Mouse (Mus musculus) splenic B cell, adult 2 months (primary cell): ENCODE data around the gene D630003M21Rik.

Experiments
- DNase-seq: peaks from one replicate; pipeline ENCODE4 v3.0.0-alpha.2; 2011; ENCODE audit warnings: low read depth, low spot score
- H3K27me3 ChIP-seq: 2 replicates; pipeline ENCODE4 v1.6.1; 2012; ENCODE audit warnings: mild to moderate bottlenecking, low read length, moderate library complexity, mixed read lengths; ENCODE audit not compliant: control insufficient read depth, poor library complexity, insufficient read depth, severe bottlenecking
- H3K36me3 ChIP-seq: 2 replicates; pipeline ENCODE4 v1.6.1; 2012; ENCODE audit warnings: mild to moderate bottlenecking, low read length, moderate library complexity, mixed read lengths; ENCODE audit not compliant: control insufficient read depth, poor library complexity, insufficient read depth, severe bottlenecking

D630003M21Rik gene

GRCm38 (mm10) chr2:158247852-158248251 lies 18.8 kb upstream of the D630003M21Rik start:
- Histone ChIP-seq H3K36me3 (no peaks in the 10 kb centered on the region), H3K27me3 (no peaks in the 10 kb centered on the region)
- no peak for DNase-seq

DNA sequence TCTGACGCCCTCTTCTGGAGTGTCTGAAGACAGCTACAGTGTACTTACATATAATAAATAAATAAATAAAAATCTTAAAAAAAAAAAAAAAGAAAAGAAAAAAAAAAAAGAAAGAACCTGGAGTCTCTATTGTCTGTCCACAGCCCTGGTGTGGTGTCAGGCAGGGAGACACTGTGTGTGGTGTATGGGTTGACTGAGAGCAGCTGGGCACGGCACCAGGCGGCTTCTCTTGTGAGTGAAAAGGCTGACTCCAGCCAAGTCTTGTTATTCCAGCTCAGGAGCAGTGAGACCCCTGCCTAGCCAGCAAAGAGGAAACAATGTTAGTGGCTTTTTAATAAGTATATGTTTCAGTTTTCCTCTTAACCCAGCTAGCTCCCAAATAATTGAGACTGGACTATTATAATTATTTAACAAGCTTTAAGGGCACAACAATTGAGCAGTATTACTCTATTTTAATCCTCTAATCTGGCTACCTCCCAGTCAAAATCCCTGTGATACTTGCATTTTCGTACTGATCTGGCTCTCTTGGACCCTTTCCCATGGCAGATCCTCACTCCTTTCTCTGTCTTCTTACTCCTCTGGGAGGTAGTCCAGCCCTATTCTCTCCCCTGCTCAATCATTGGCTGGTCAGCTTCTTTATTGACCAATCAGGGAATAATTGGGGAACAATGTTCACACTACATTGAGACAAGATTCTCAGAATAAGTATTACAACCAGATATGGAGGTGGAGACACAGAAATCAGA lies 16.2 kb upstream of the D630003M21Rik start:
- DNase-seq: no peak
- Histone ChIP-seq H3K27me3 (no peaks in the 10 kb centered on the region), H3K36me3 (no peaks in the 10 kb centered on the region)

GRCm38 (mm10) chr2:158243129-158243870 lies 14.3 kb upstream of the D630003M21Rik start:
- Histone ChIP-seq H3K27me3 (no peaks in the 10 kb centered on the region), H3K36me3 (no peaks in the 10 kb centered on the region)
- DNase-seq: no peak

DNA sequence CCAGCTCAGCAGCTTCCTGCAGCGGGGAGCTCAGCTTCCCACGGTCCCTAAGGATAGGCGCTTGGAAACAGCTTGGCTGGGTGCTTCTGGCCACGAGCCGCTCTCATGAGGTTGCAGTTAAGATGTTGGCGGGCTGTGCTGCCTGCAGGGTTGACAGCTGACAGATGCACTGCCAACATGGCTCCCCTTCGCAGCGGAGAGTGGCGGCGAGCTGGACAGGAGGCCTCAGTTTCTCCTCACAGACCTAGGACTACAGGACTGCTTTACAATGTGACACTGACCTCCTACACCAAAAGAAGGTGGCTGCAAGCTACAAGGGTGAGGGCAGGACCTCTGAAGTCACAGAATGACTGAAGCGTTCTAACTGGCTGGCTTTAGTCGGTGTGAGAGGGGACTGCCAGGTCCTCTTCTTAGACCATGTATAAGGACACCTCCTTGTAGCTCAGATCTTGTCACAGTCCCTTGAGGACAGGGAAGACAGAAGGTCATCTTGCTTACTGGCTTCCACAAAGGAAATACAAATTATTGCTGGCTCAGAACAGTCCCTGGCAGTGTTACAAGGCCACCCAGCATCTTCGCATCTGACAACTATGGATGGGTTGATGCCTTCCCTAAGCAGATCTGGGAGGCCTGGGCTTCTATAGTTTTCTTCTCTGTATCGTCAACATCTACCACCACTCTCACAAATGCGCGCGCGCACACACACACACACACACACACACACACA lies 13.3 kb upstream of the D630003M21Rik start:
- DNase-seq: no peak
- H3K36me3 ChIP-seq: no peaks in the 10 kb centered on the region
- no peaks in the 10 kb centered on the region for H3K27me3 ChIP-seq

GRCm38 (mm10) chr2:158241126-158241738 lies 12.2 kb upstream of the D630003M21Rik start:
- no peak for DNase-seq
- Histone ChIP-seq H3K36me3 (no peaks in the 10 kb centered on the region), H3K27me3 (no peaks in the 10 kb centered on the region)

GRCm38 (mm10) chr2:158238101-158238500 lies 9.1 kb upstream of the D630003M21Rik start:
- DNase-seq: no peak
- no peaks in the 10 kb centered on the region for H3K27me3 ChIP-seq
- no peaks in the 10 kb centered on the region for H3K36me3 ChIP-seq

- Histone ChIP-seq H3K36me3 (no peaks in the 10 kb centered on the region), H3K27me3 (no peaks in the 10 kb centered on the region)
- no peak for DNase-seq
Observed at GRCm38 (mm10) chr2:158236698-158237097, 7.7 kb upstream of the D630003M21Rik start.

- H3K27me3 ChIP-seq: no peaks in the 10 kb centered on the region
- no peaks in the 10 kb centered on the region for H3K36me3 ChIP-seq
- DNase-seq: no peak
Observed at GRCm38 (mm10) chr2:158233106-158233505, 4.1 kb upstream of the D630003M21Rik start.

DNA sequence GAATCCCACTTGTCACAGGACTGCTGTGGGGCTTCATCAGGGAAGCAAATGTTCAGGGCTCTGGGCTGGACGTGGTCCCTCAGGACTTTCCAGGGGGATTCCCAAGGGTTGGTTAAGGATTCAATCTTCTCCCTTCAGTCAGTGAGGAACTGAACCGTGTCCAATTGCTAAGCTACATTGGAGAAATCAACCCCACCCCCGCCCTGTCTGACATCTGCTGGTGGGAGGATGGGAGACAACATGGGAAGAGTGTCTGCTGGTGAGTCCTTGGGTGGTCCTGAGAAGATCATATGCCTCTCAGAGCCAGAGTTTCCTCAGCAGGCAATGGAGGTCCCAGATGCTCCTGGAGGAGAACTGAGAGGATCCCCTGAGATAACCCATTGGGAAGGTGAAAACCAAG lies 3.4 kb upstream of the D630003M21Rik start:
- no peaks in the 10 kb centered on the region for H3K36me3 ChIP-seq
- no peak for DNase-seq
- no peaks in the 10 kb centered on the region for H3K27me3 ChIP-seq

DNA sequence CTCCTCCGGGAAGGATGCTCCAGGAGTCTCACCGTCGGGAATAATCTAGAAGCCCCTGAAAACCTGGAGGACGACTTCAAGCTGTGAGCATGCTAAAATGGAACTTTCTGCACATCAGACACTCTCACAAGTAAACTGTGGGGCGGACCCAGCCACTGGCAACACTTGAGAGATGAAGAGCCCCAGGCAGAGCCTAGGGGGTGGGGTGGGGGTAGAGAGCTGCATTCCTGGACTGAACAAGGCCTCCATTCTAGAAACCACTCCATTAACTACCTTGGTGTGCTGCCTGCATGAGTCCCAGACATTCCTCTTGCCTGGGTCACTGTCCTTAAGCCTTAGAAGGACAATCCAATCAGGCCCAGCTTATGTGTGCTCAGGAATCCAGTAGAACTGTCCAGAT lies 2.0 kb upstream of the D630003M21Rik start:
- no peaks in the 10 kb centered on the region for H3K36me3 ChIP-seq
- DNase-seq: no peak
- H3K27me3 ChIP-seq: no peaks in the 10 kb centered on the region

GRCm38 (mm10) chr2:158230617-158231016 lies 1.6 kb upstream of the D630003M21Rik start:
- Histone ChIP-seq H3K36me3 (no peaks in the 10 kb centered on the region), H3K27me3 (no peaks in the 10 kb centered on the region)
- DNase-seq: no peak

DNA sequence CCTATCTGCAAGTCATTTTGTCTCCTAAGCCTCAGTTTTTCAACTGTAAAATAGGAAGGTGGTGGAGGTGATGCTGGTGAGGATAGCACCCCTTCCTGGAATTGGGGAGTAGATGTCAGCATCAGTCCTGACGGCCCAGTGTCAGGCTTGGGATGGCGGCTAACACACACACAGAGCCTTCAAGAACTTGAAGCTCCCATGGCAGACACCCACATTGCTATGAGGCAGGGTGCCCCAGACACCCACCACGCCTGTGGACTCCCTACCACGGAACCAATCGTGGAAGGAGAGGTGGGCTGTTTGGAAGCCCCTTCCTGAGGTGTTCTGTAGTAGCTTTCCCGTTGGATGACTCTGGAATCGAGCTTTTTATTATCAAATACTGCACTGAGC lies 476 bp upstream of the D630003M21Rik start:
- DNase-seq: no peak
- no peaks in the 10 kb centered on the region for H3K27me3 ChIP-seq
- no peaks in the 10 kb centered on the region for H3K36me3 ChIP-seq

DNA sequence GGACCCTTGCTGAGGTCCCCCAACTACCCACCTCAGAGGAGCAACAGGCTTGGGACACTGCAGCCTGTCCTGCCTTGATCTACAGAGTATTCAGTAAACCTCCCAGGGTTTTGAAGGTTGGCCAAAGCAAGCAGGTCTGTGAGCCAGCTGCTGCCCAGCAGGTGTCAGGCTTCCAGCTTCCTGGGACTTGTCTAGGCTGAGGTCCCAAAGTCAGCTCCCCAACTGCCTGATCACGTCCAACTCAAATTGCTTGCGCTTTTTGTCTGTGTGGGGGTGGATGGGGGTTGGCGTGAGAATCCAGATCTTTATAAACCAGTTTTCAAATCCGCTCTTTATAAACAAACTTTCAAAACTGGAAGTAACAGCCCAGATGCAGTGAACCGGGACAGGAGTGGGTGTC lies 3.7 kb downstream of the D630003M21Rik start:
- Histone ChIP-seq H3K27me3 (no peaks in the 10 kb centered on the region), H3K36me3 (no peaks in the 10 kb centered on the region)
- DNase-seq: no peak

DNA sequence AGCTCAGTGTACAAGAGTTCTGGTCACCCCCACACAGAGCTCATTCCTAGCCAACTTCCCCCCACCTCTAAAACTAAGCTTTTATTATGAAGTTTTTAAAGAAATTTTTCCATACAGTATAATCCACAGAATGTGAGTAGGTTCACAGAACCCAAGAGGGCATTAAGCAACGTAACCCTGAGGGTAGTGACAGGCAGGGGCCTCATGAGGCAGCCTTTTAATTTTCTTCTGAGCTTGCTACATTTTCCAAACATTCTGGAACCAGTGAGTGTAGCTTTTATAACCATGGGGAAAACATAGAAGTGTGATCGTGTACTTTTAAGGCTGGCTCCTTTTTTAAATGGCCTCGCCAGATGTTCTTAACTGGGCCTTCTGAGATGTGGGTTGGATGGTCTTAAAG lies 5.5 kb downstream of the D630003M21Rik start:
- no peak for DNase-seq

DNA sequence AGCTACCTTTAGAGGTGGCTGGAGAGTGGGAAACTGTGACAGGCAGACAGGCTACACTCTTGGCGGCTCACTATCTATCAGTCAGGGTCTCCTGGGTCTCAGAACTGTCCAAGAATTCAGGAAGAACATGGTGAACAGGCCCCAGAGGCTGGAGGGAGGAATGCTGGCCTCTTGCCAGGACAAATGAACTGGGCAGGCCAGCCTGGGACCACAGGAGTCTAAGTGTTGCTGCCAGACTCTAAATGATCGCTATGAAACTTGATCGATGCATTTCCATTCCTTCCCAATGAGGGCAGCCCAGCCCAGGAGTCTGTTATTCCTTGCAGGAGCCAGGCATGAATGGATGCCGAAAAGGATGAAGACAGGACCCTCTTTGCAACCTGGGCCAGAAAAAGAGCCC lies 6.4 kb downstream of the D630003M21Rik start:
- H3K36me3 ChIP-seq: no peaks in the 10 kb centered on the region
- H3K27me3 ChIP-seq: no peaks in the 10 kb centered on the region
- no peak for DNase-seq

More for the DNA sequence above, 5.5 kb downstream of the D630003M21Rik start:
- Histone ChIP-seq H3K36me3 (no peaks in the 10 kb centered on the region), H3K27me3 (no peaks in the 10 kb centered on the region)
